Mouse (Mus musculus) hindbrain, embryonic 16.5 days (tissue): ENCODE measurements around the gene Wipf1. TPM values are rescaled to one million over a fixed set of nuclear protein-coding genes. Genes with fewer than 3 reads are reported as not detected.

Source experiments
- ATAC-seq: fragments of 200-750 bp; cut with Nextera tagmentation; 2 replicates; pipeline ENCODE4 v1.8.0; 2017; ENCODE audit warnings: moderate TSS enrichment, moderate library complexity
- H3K27ac ChIP-seq: fragments of 300-500 bp; sonication (generic); 2 replicates; pipeline ENCODE4 v1.5.1; 2014; ENCODE audit warnings: low read depth, mild to moderate bottlenecking, control low read depth, low read length, moderate library complexity
- H3K27me3 ChIP-seq: fragments of 300-500 bp; sonication (generic); replicated peaks from 2 replicates; pipeline ENCODE4 v1.6.1; 2014; ENCODE audit warnings: low read length; ENCODE audit not compliant: control insufficient read depth, insufficient read depth
- H3K36me3 ChIP-seq: fragments of 300-500 bp; sonication (generic); 2 replicates; pipeline ENCODE4 v1.6.1; 2014; ENCODE audit warnings: mild to moderate bottlenecking, low read length, moderate library complexity, mixed read lengths; ENCODE audit not compliant: control insufficient read depth, insufficient read depth
- H3K4me1 ChIP-seq: fragments of 300-500 bp; sonication (generic); 2 replicates; pipeline ENCODE4 v1.6.1; 2014; ENCODE audit warnings: low read depth, low read length; ENCODE audit not compliant: control insufficient read depth, insufficient read depth
- H3K4me2 ChIP-seq: fragments of 300-500 bp; sonication (generic); 2 replicates; pipeline ENCODE4 v1.6.1; 2014; ENCODE audit warnings: mild to moderate bottlenecking, low read length, control low read depth, moderate library complexity
- H3K4me3 ChIP-seq: fragments of 300-500 bp; sonication (generic); 2 replicates; pipeline ENCODE4 v1.5.1; 2014; ENCODE audit warnings: mild to moderate bottlenecking, low read length, control low read depth, moderate library complexity
- H3K9ac ChIP-seq: fragments of 300-500 bp; sonication (generic); 2 replicates; pipeline ENCODE4 v1.6.1; 2014; ENCODE audit warnings: low read depth, mild to moderate bottlenecking, control low read depth, low read length, moderate library complexity
- H3K9me3 ChIP-seq: fragments of 300-500 bp; sonication (generic); 2 replicates; pipeline ENCODE4 v1.6.1; 2014; ENCODE audit warnings: mild to moderate bottlenecking, low read length, moderate library complexity; ENCODE audit not compliant: control insufficient read depth
- WGBS: fragments of 180-500 bp; shearing (Covaris S2); extraction: QIAGEN DNeasy Blood & Tissue Kit; methylation state at CpG from one replicate; pipeline ENCODE4 v1.1.7; 2014; 5-methylcytosine and 5-hydroxymethylcytosine counted together
- polyA plus RNA-seq: library from polyadenylated mRNA; unstranded; fragments of >200 nt; fragmentation: Nextera tagmentation; extraction: Ambion mirVana; gene quantifications from 2 replicates; pipeline ENCODE4 v1.2.1, GENCODE M21; 2015

Gene Wipf1
- polyA plus RNA-seq, result 2.4 and 3.5 TPM in 2 replicates

DNA sequence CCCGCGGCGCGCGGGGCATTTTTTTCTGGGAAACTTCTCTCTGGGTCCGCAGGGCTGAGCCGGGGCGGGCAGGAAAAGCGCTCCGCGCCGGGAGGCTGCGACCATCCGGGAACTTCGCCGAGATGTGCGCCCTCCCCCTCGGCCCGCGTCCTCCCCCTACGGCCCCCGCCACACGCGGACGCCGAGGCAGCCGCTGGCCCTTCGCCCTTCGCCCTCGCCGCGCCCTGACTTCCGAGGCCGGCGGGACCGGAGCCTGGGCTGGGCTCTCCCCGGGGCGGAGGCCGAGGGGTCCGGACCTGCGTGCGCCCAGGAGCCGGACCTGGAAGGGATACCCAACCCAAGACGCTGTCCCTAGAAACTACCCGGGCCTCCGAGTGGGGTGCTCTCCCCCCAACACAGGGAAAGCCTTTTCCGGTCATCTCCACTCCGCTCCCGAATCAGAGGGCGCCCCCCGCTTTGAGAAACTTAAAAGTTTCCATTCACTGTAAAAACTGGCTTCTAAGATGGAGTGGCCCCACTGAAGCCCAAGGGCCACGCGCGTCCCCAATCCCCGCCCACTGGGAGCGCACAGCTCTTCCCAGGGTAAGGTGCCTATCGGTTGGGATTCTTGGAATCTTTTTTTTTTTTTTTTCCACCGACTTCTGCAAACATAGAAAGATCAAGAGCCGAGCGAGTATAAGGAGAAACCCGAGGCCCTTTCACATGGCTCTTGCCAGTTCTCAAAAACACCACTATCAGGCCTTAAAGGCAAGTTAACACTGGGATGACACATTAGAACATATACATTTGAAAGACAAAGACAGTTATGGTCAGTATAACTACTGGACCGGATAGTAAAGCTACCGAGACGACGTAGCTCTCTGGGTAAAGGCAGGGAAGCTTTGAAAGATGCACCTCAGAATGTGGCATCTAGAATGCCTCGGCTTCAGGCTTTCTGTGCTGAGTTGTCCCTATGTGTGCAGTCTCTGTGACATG lies at the start of gene Wipf1:
TSS of gene Wipf1 (minus strand) at position 379 of the 975 bp plus-strand sequence.
- peak within 1 kb of the TSS; percentile 96 for H3K4me2 ChIP-seq
- peak within 1 kb of the TSS; percentile 73 for H3K27ac ChIP-seq
- ATAC-seq, result peak; percentile 88
- H3K9me3 ChIP-seq, result no peaks in the 10 kb centered on the region
- peak within 1 kb of the TSS; percentile 72 for H3K4me3 ChIP-seq
- H3K36me3 ChIP-seq, result no peaks in the 10 kb centered on the region
- 3% methylated on average over 52 of the region's 66 CpGs for WGBS
- H3K27me3 ChIP-seq, result no peaks in the 10 kb centered on the region
- H3K9ac ChIP-seq, result peak within 1 kb of the TSS; percentile 81
- peaks cover 8% of the 10 kb centered on the region for H3K4me1 ChIP-seq

DNA sequence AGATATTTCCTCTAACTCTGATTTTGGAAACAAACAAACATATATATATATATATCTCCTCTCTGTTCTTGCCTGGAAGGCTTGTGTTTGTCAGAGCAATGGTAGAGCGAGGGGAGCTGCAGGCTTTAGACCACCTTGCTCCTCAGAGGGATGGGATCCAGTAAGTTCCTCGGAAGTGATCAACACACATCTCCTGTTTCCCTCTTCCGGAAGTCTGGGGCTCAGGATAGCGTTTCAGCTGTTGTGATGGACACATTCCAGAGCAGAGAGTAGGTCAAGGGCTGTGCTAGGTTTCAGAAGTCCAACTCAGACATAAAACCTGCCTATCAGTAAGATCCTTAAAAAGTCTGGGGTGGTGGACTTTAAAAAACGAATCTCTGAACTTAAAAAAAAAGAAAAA lies 49.6 kb upstream of the Wipf1 start:
- ATAC-seq, result no peak
- WGBS, result 71% methylated on average over 5 of the region's 5 CpGs
- peaks cover 3% of the 10 kb centered on the region; the same call in 1 of the 2 replicates for H3K27me3 ChIP-seq
- H3K4me3 ChIP-seq, result no peak overlapping the region
- no peak overlapping the region for H3K4me2 ChIP-seq
- no peaks in the 10 kb centered on the region for H3K36me3 ChIP-seq
- no peaks in the 10 kb centered on the region for H3K9me3 ChIP-seq
- H3K9ac ChIP-seq, result no peak overlapping the region
- no peaks in the 10 kb centered on the region for H3K4me1 ChIP-seq
- no peak overlapping the region for H3K27ac ChIP-seq

DNA sequence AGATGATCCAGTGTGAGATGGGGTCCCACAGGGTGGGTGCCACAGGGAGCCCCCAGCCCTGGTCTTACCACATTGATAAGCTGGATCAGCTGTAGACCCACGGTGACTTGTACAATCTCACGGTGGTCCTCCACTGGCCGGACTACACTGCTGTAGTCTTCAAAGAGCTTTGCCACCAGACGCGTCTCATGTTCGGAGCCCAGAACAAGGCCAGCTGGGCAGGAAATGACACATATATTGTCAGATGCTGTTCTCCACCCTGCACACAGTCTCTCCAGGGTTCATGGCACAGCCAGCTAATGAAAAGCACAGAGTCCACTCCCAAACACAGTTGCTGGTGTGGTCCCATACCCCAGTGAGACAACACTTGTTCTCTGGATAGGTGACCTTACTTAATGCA lies 44.9 kb upstream of the Wipf1 start:
- no peak overlapping the region for H3K4me2 ChIP-seq
- no peak for ATAC-seq
- 90% methylated on average over 6 of the region's 6 CpGs for WGBS

DNA sequence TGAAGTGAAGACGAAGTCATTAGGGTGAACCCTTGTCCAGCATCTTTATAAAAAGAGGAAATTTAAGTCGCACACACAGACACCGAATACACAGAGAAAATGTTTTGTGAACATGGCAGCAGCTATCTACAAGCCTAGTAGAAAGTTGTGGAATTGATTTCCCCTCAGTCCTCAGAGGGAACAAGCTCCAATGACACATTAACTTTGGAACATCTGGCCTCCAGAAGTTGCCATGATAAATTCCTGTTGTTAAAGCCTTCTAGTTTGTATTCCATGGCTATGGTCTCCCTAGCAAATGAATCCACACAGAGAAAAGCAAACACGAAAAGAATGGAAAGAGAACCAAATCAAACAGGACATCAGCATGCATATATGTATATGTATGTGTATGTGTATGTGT lies 44.0 kb upstream of the Wipf1 start:
- H3K4me3 ChIP-seq, result no peak overlapping the region
- ATAC-seq, result no peak
- no peaks in the 10 kb centered on the region for H3K27me3 ChIP-seq
- no peaks in the 10 kb centered on the region for H3K9me3 ChIP-seq
- peaks cover 2% of the 10 kb centered on the region; the same call in 1 of the 2 replicates for H3K4me1 ChIP-seq
- no peak overlapping the region for H3K9ac ChIP-seq
- no peak overlapping the region; the same call in 1 of the 2 replicates for H3K27ac ChIP-seq
- WGBS, result 88% methylated on average over 4 of the region's 4 CpGs
- no peaks in the 10 kb centered on the region for H3K36me3 ChIP-seq
- no peak overlapping the region for H3K4me2 ChIP-seq

More for the DNA sequence above, 44.9 kb upstream of the Wipf1 start:
- Histone ChIP-seq H3K27me3 (no peaks in the 10 kb centered on the region), H3K4me1 (peaks cover 2% of the 10 kb centered on the region; the same call in 1 of the 2 replicates), H3K9ac (no peak overlapping the region), H3K27ac (no peak overlapping the region), H3K9me3 (no peaks in the 10 kb centered on the region), H3K36me3 (no peaks in the 10 kb centered on the region), H3K4me3 (no peak overlapping the region)

DNA sequence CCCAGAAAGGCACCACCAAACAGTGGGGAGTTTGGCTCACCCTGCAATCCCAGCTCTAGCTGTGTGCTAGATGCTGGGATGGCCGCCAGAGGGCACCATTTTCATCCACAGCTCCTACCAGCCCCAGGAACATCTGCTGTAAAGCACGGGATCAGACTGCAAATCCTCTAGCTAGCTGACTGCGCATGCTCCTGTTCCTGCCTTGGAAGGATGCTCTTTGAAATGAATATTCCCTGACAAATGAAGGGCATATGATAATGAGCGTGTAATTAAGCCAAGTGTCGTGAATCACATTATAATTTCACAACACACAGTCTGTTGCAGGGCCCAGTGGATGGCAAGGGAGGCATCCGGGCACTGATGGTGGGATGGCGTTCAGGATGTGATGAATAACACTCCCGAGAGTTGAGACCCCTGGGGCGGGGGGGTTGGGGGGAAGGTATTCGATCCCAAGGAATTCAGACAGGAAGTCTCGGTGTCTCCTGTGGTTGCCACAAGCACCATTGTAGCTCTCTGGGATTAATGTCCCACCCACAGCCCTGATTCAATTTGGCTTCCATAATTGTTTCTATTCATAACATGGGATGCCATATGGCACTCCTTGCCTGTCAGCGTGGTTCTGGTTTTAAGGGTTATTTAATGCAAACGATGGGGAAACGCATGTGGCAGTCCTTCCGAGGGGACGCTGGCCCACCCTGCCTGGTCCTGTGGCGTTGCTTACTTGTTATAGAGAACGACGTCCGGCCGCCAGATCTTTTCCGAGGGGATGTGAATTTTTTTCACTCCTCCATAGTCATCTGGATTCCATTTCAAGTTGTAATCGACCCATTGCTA lies 43.2 kb upstream of the Wipf1 start:
- Histone ChIP-seq H3K36me3 (no peaks in the 10 kb centered on the region), H3K4me1 (peaks cover 2% of the 10 kb centered on the region; the same call in 1 of the 2 replicates), H3K9me3 (no peaks in the 10 kb centered on the region), H3K4me2 (peak overlapping the region; percentile 53), H3K9ac (peak overlapping the region; percentile 28), H3K27me3 (no peaks in the 10 kb centered on the region), H3K4me3 (peak overlapping the region; percentile 28), H3K27ac (peak overlapping the region; percentile 30)
- 14% methylated on average over 23 of the region's 23 CpGs for WGBS
- peak; percentile 96 for ATAC-seq

- Histone ChIP-seq H3K4me3 (no peak overlapping the region), H3K4me1 (peaks cover 2% of the 10 kb centered on the region; the same call in 1 of the 2 replicates), H3K9ac (no peak overlapping the region), H3K4me2 (no peak overlapping the region), H3K36me3 (no peaks in the 10 kb centered on the region), H3K27ac (no peak overlapping the region), H3K9me3 (no peaks in the 10 kb centered on the region), H3K27me3 (no peaks in the 10 kb centered on the region)
- no peak for ATAC-seq
- 67% methylated on average over 6 of the region's 6 CpGs for WGBS
These were observed 42.4 kb upstream of the Wipf1 start for GRCm38 (mm10) chr2:73571901-73572300.

- ATAC-seq, result no peak
These were observed 41.8 kb upstream of the Wipf1 start for GRCm38 (mm10) chr2:73571304-73571703.

DNA sequence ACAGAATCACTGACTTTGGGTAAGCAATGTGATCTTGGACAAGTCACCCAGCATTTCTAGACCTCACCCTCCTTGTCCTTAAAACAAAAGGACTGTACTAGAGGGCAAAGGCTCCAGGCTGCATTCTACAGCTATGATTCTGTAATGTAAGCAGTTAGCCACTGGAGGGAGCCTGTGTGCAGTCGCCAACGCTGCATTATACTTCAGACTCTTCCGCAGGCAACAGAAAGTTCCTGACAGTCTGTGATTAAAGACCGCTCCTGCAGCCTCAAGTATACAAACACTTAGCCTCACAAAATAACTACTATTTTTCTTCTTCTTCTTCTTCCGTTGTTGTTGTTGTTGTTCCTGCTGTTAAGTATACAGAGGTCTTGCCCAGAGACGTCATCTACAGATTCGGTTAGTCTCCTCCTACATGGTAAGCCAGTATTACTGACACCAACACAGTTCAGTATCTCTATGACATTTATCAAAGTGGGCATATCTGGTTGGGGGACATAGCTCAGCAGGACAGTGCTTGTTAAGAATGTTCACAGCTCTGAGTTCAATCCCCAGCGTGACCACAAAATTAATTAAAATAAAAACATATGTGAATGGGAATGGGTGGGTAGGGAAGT lies 37.6 kb upstream of the Wipf1 start:
- H3K4me3 ChIP-seq, result no peak overlapping the region
- no peak overlapping the region for H3K9ac ChIP-seq
- no peaks in the 10 kb centered on the region for H3K27me3 ChIP-seq
- H3K4me1 ChIP-seq, result peaks cover 3% of the 10 kb centered on the region
- peak; percentile 57; the same call in 1 of the 2 replicates for ATAC-seq
- H3K4me2 ChIP-seq, result peak overlapping the region; percentile 38
- no peaks in the 10 kb centered on the region for H3K9me3 ChIP-seq
- no peaks in the 10 kb centered on the region for H3K36me3 ChIP-seq
- no peak overlapping the region for H3K27ac ChIP-seq
- 16% methylated on average over 8 of the region's 8 CpGs for WGBS

More at GRCm38 (mm10) chr2:73571304-73571703, 41.8 kb upstream of the Wipf1 start:
- 92% methylated on average over 9 of the region's 9 CpGs for WGBS
- H3K4me1 ChIP-seq, result peaks cover 2% of the 10 kb centered on the region; the same call in 1 of the 2 replicates
- H3K27ac ChIP-seq, result no peak overlapping the region
- no peaks in the 10 kb centered on the region for H3K27me3 ChIP-seq
- no peak overlapping the region for H3K4me3 ChIP-seq
- H3K4me2 ChIP-seq, result no peak overlapping the region
- H3K36me3 ChIP-seq, result no peaks in the 10 kb centered on the region
- H3K9ac ChIP-seq, result no peak overlapping the region
- no peaks in the 10 kb centered on the region for H3K9me3 ChIP-seq
